Mouse (Mus musculus) spleen, adult 2 months (tissue): Measurements from ENCODE around the gene Adgrl1. TPM values are rescaled to one million over a fixed set of nuclear protein-coding genes. Genes with fewer than 3 reads are reported as not detected.

Experiments
- DNase-seq, 2 experiments: peaks; one replicate each; pipeline versions ENCODE4 v3.0.0 to v3.0.0-alpha.2; 2012 to 2021; ENCODE audit warnings: low spot score in 2 of 2, low read depth in 1 of 2
- H3K27ac ChIP-seq: fragments of 200-500 bp; 2 replicates; pipeline ENCODE4 v1.5.1; 2012; ENCODE audit warnings: low read length, inconsistent platforms; ENCODE audit not compliant: insufficient read depth
- H3K27me3 ChIP-seq: fragments of 200-500 bp; 2 replicates; pipeline ENCODE4 v1.6.1; 2012; ENCODE audit warnings: mild to moderate bottlenecking, moderate library complexity, low read length, inconsistent platforms; ENCODE audit not compliant: control insufficient read depth, insufficient read depth
- H3K36me3 ChIP-seq: fragments of 200-500 bp; 2 replicates; pipeline ENCODE4 v1.6.1; 2012; ENCODE audit warnings: mild to moderate bottlenecking, low read length, inconsistent platforms; ENCODE audit not compliant: control insufficient read depth, insufficient read depth
- H3K4me1 ChIP-seq: fragments of 200-500 bp; 2 replicates; pipeline ENCODE4 v1.6.1; 2011; ENCODE audit warnings: inconsistent platforms; ENCODE audit not compliant: control insufficient read depth, insufficient read depth, insufficient read length
- H3K4me3 ChIP-seq: fragments of 200-500 bp; 2 replicates; pipeline ENCODE4 v1.5.1; 2011; ENCODE audit warnings: mild to moderate bottlenecking, inconsistent platforms; ENCODE audit not compliant: insufficient read depth, insufficient read length; ENCODE audit errors: extremely low read depth
- CTCF ChIP-seq: fragments of 200-500 bp; IDR thresholded peaks from 2 replicates; pipeline ENCODE4 v1.5.1; 2011; ENCODE audit warnings: mild to moderate bottlenecking, inconsistent platforms; ENCODE audit not compliant: insufficient read depth, insufficient read length, insufficient replicate concordance; ENCODE audit errors: extremely low read depth
- POLR2A ChIP-seq: fragments of 200-500 bp; IDR thresholded peaks from 2 replicates; pipeline ENCODE4 v1.6.1; 2011; ENCODE audit warnings: low read depth, low read length, inconsistent platforms
- WGBS: fragments of 180-500 bp; shearing (Covaris S2); methylation state at CpG from one replicate; pipeline ENCODE4 v1.1.7; 2018; 5-methylcytosine and 5-hydroxymethylcytosine counted together
- polyA plus RNA-seq: library from polyadenylated mRNA; depleted of rRNA; stranded (reverse); fragments of >200 nt; gene quantifications from 2 replicates; pipeline ENCODE4 v1.2.3, GENCODE M21; 2012

The Adgrl1 gene
- polyA plus RNA-seq, 1 experiment, result 28.9 TPM

DNA sequence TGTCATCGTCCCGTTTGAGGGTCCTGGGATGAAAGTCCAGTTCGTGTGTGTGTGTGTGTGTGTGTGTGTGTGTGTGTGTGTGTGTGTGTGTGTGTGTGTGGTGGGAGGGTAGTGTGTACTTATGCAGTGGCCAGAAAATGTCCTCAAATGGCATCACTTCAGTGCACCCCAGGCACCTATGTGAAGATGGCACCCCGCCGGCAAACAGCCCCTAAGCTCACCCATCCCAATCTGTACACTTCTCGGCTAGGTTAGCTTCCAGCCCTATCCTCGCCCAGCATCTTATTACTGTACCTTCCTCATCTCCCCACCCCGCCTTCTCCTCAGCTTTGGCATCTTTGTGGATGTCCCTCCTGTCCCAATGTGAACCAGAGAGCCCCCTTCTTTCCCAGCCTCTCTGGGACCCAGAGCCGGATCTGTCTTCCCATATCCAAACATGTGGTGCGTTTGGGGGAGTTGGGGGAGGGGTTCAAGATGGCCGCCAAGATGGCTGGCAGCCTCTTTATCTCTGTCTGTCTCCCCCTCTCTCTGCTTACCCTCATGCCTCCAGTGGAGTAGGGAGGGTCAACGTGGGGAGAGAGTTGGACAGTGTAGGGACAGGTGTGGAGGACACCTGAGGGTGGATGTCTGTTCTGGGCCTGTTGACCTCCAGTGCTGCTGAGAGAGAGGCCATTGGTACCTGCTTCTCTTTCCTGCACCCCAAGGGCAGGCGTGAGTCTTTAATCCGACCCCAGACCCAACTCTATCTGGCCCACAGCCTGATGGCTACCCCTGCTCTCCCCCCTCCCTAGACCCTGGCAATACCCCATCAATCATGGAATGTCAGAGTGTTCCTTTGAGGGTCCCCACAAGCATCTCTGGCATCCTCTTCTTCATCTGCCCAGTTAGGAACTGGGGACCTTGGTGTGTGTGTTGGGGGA, 1.9 kb downstream of the Adgrl1 start:
- H3K4me1 ChIP-seq, result no peaks in the 10 kb centered on the region; the same call in 1 of the 2 replicates
- DNase-seq, result no peak
- WGBS, result 69% methylated on average over 14 of the region's 14 CpGs
- H3K27ac ChIP-seq, result no peak overlapping the region
- H3K4me3 ChIP-seq, result no peak overlapping the region
- no peak for TF ChIP-seq POLR2A
- TF ChIP-seq CTCF, result no peak
- H3K36me3 ChIP-seq, result no peaks in the 10 kb centered on the region
- peaks cover 6% of the 10 kb centered on the region; the same call in 1 of the 2 replicates for H3K27me3 ChIP-seq

DNA sequence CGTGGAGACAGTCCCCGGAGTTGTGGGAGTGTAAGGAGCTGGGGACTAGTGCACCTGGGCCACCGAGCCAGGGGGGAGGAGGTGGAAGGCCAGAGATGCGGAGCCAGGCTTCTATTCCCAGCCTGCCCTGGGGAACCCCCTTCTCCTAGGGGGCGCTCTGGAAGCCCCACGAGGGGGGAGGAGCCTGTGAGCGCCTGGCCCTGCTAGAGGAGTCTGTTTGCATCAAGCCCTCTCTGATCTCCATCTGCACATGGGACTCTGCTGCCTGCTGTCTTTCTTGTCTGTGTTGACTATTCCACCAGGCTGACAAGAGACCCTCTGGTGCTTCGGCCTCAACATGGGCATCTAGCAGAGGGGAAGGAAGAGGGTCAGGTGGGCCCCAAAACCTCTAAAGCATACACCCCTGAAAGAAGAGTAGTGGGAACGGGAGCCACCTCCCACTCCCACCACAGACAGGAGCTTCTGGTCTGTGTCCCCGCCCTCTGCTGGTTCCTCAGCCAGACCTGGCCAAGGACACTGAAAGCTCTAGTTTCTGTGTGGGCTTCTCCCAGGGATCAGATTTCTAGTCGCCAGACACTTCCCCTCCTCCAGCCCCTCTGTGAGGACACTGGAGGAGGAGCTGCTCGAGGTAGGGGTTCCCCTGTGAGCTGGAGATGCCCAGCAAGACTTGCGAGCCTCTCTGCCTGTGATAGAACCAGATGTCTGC, 3.2 kb downstream of the Adgrl1 start:
- DNase-seq, result no peak
- Histone ChIP-seq H3K27me3 (peaks cover 6% of the 10 kb centered on the region; the same call in 1 of the 2 replicates), H3K36me3 (no peaks in the 10 kb centered on the region), H3K4me3 (no peak overlapping the region), H3K27ac (no peak overlapping the region), H3K4me1 (no peaks in the 10 kb centered on the region; the same call in 1 of the 2 replicates)
- 58% methylated on average over 12 of the region's 13 CpGs for WGBS
- TF ChIP-seq POLR2A (no peak), CTCF (no peak)

DNA sequence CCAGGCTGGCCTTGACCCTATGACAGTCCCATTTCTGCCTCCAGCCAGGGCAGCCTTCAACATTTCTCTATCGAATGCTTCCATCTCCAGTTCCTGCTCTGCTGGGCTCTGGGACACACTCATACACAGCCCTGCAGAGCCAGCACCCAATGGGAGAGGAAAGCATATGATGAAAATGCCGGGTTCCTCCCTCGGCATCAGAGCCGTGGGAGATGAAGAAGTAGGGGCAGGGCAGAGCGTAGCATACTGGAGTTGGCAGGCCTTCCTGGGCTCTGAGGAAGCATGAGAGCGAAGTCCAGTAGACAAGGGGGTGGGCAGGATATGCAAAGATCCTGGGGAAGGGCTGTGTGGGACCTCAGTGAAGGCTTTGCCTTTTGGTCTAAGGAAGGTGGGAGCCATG, 8.7 kb downstream of the Adgrl1 start:
- no peak overlapping the region for H3K27ac ChIP-seq
- H3K4me3 ChIP-seq, result no peak overlapping the region
- no peaks in the 10 kb centered on the region for H3K36me3 ChIP-seq
- H3K4me1 ChIP-seq, result no peaks in the 10 kb centered on the region
- WGBS, result 86% methylated on average over 6 of the region's 6 CpGs
- H3K27me3 ChIP-seq, result no peaks in the 10 kb centered on the region
- DNase-seq, result no peak
- TF ChIP-seq CTCF, result no peak
- no peak for TF ChIP-seq POLR2A

DNA sequence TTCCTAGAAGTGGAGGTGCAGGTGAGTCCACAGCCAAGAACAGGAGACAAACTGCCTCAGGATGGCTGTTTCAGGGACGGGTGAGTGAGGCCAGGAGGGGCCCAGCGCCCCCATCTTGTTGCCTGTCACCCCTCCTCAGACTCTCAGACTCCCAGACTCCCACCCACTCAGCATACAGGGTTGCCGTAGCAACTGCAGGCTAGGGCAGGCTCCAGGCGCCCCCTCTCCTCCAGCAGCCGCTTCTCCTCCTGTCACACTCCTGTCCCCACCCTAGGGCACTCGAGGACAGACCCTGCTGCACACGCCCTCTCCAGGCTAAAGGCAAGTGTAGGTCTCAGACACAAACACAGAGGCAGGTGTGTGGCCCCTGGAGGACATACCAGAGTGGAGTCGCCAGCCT, 9.4 kb downstream of the Adgrl1 start:
- H3K4me1 ChIP-seq, result no peaks in the 10 kb centered on the region
- no peak overlapping the region for H3K4me3 ChIP-seq
- no peaks in the 10 kb centered on the region for H3K36me3 ChIP-seq
- WGBS, result 87% methylated on average over 8 of the region's 8 CpGs
- no peak for TF ChIP-seq CTCF
- no peak for TF ChIP-seq POLR2A
- no peaks in the 10 kb centered on the region for H3K27me3 ChIP-seq
- no peak for DNase-seq
- H3K27ac ChIP-seq, result no peak overlapping the region

DNA sequence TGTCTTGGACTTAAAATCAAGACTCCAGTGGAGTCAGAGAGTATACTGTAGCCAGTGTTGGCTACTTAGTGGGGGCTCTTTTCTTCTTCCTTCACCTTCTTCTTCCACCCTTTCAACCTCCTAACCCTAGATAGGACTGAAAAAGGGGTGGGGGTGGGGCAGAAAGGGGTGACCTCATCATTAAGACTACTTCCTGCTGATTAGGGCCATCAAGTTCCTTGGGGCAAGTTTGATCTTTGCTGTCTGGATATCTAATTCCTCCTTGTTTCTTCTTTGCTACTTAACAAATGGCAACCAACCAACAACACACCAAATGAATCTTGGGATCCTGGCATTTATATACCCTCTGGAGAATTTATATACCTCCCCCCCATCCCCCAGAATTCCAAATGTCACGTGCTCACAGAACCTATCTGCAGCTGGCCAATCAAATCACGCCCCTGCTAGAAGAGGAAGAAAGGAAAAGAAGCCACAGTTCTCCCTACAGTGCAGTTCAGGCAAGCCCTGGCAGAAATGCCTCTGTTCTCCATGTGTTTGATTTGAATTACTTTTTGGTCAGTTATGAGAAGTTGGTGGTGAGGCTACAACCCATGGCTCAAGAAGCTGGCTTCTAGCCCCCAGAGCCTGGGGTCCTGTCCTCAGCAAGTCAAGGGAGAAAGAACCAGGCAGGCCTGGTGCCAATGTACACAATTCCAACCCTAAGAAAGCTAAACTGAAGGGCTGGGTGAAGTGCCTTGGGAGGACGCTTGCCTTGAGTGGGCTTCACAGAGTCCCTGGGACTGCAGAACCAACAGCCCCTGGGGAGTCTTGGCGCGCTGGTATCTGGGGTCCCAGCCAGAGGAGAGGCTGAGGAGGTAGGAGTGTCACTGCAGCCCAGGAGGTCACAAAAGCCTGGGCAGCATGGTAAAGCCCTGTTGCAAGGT, 12.2 kb downstream of the Adgrl1 start:
- 76% methylated on average over 5 of the region's 5 CpGs for WGBS
- DNase-seq, result no peak
- no peaks in the 10 kb centered on the region; the same call in 1 of the 2 replicates for H3K4me1 ChIP-seq
- H3K27me3 ChIP-seq, result no peaks in the 10 kb centered on the region
- TF ChIP-seq POLR2A (no peak), CTCF (no peak)
- no peaks in the 10 kb centered on the region for H3K36me3 ChIP-seq
- H3K4me3 ChIP-seq, result no peak overlapping the region
- no peak overlapping the region for H3K27ac ChIP-seq

DNA sequence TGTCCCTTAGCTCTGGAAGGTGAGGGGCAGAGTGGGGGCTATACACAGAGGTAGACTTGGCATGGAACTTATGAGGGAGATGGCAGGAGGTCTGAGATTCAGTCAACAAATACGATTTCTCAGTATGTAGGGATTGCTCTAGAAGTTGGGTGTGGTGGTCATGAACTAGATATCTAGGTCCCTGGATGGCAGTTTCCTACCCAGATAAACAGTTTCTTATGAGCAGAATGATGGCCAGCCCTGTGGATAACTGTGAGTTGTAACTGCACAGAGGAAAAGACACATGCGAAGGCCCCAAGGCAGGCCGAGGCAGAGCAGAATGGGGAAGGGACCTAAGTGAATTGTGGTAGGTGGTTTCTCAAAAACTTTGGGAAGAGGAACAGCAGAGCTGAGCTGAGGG, 14.3 kb downstream of the Adgrl1 start:
- no peak for DNase-seq
- Histone ChIP-seq H3K27ac (no peak overlapping the region), H3K4me1 (no peaks in the 10 kb centered on the region; the same call in 1 of the 2 replicates), H3K27me3 (no peaks in the 10 kb centered on the region), H3K4me3 (no peak overlapping the region), H3K36me3 (no peaks in the 10 kb centered on the region)
- TF ChIP-seq POLR2A (no peak), CTCF (no peak)
- WGBS, result 82% methylated on average over 3 of the region's 3 CpGs
